Mouse (Mus musculus) gonadal fat pad, adult 2 months (tissue): Measurements from ENCODE around the gene Olfr1446. TPM values are rescaled to one million over a fixed set of nuclear protein-coding genes. Genes with fewer than 3 reads are reported as not detected.

Source experiments
- DNase-seq: peaks from one replicate; pipeline ENCODE4 v3.0.0-alpha.2; 2012; ENCODE audit warnings: low read depth
- polyA plus RNA-seq: library from polyadenylated mRNA; depleted of rRNA; stranded (reverse); fragments of >200 nt; gene quantifications from 2 replicates; pipeline ENCODE4 v1.2.3, GENCODE M21; 2012; rRNA removed

Gene Olfr1446
- polyA plus RNA-seq, result not detected in 2 replicates

- DNase-seq, result no peak
Observed at GRCm38 (mm10) chr19:12893424-12893823, at the start of gene Olfr1446. Gene Olfr1446, minus strand, starts transcription at chr19:12893524.

DNA sequence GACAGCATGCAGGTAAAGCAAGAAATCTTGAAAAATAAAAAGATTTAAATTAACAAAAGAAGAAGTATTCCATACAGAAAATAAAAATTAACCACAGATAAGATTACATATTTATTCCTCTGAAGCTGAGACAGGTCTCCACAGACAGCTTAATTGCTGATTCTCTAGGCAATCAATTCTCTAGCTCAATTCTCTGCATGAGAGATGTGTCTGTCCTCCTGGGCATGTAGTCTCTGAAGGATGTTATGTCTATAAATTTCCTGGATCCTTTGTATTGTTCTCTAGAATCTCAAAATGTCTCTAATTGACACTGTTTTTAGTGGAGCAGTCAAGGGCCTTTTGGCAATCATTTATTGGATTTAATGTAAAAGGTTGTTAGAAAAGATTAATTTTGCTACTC is 37.2 kb upstream of the Olfr1446 start, which contains the start of gene Olfr1449:
Olfr1449 (plus strand) TSS at position 301 of the 400 bp plus-strand sequence.
- no peak for DNase-seq

DNA sequence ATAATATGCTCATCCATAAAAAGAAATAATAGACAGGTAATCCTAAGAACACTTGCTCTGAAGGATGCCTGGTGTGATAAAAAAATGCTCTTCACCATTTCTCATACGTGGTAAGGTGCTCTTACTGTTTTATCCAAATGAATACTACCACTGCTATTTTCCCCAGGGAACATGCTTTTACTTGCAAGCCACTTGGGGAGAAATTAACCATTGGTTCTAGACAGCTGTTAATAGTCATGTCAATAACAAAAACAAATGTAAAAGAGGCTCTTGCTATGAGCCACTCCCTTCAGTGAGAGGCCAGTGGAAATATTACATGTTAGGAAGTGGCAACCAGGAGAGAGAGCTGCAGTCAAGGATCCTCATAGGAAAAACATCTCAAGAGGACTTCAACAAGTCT is 31.0 kb upstream of the Olfr1446 start, which contains the start of gene Olfr1448:
Olfr1448 (minus strand) TSS at position 101 of the 400 bp plus-strand sequence.
- no peak for DNase-seq

DNA sequence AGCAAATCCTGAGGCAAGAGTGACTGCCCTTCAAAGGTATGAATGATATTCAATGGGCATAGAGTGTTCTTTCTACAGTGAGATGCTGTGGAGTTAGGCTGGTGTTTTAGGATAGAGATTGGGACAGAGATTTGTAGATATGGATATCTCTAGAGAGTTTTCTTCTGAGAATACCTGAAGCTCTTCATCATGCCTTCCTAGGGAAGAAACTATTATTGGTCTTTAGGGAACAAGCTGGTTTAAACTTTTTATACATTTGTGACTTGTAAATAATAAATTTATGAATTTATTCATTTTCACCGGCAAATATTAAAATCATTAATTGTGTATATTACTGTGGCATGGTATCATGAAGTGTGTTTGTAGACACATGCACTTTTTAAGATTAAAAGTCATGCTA is 10.3 kb upstream of the Olfr1446 start, which contains the start of gene Olfr1447:
Olfr1447 (minus strand) TSS at position 101 of the 400 bp plus-strand sequence.
- no peak for DNase-seq

- no peak for DNase-seq
Observed at GRCm38 (mm10) chr19:12883555-12883954, 9.8 kb downstream of the Olfr1446 start, which contains the start of gene Olfr1445. Gene Olfr1445, plus strand, starts transcription at chr19:12883855.

DNA sequence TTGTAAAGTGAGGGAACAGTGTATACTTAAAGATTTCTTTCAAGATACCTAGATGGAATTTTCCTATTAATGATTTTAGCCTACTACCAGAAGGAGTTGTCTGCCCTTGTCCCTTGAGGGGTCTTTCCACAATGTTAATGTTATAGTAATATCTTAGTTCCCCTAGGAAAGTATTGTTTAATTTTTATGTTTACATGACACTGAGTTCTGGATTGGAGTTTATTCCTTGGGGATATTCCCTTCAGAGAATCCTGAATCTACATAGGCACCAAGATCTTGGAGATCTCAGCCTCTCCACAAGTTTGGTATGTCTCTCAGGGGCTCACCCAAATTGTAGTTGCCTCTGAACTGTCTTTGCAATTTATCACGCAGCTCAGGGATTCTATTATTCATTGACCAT is 36.3 kb downstream of the Olfr1446 start, which contains the start of gene Olfr1444:
Olfr1444 (plus strand) TSS at position 301 of the 400 bp plus-strand sequence.
- DNase-seq, result no peak

DNA sequence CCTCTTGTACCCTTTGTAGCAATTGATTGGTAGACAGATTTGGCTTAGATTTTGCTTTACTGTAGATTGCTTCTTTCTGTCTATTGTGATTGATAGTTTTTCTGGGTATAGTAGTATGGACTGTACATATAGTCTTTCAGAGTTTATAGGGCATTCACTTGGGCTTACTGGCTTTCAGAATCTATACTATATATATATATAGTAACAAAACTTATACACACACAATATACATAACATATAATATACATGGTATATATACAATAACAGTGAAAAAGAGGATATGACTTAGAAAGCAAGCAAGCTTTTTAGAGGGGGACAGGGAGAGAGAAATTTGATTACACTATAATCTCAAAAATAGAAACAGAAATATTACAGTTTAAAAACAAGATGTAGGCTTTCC is 46.9 kb downstream of the Olfr1446 start, which contains the start of gene Gm5244:
Gm5244 (plus strand) TSS at position 301 of the 400 bp plus-strand sequence.
- no peak for DNase-seq

- DNase-seq, result no peak
Observed at GRCm38 (mm10) chr19:12838507-12838906, 54.8 kb downstream of the Olfr1446 start.

Other genes with a start within 250 kb of the Olfr1446 start
- 0.09 TPM in 1 of 2 replicates, not detected in the other for gene Olfr1442, start 223.1 kb downstream of the Olfr1446 start, polyA plus RNA-seq
- not detected in 2 replicates for gene Olfr1443, start 215.4 kb downstream of the Olfr1446 start, polyA plus RNA-seq
- 0.72 and 1.3 TPM in 2 replicates for gene Keg1, start 197.7 kb downstream of the Olfr1446 start, polyA plus RNA-seq
- 0.57 and 1.2 TPM in 2 replicates for gene Cntf, start 127.9 kb downstream of the Olfr1446 start, polyA plus RNA-seq
- gene Zfp91, start 97.4 kb downstream of the Olfr1446 start, polyA plus RNA-seq, result 21.8 and 24.6 TPM in 2 replicates
- gene Lpxn, start 97.3 kb downstream of the Olfr1446 start, polyA plus RNA-seq, result 6.1 and 8.2 TPM in 2 replicates
- not detected in 2 replicates for gene Gm5244, start 46.8 kb downstream of the Olfr1446 start, polyA plus RNA-seq
- gene Olfr1444, start 36.2 kb downstream of the Olfr1446 start, polyA plus RNA-seq, result not detected in 2 replicates
- not detected in 2 replicates for gene Olfr1445, start 9.7 kb downstream of the Olfr1446 start, polyA plus RNA-seq
- not detected in 2 replicates for gene Olfr1447, start 10.2 kb upstream of the Olfr1446 start, polyA plus RNA-seq
- gene Olfr1448, start 30.9 kb upstream of the Olfr1446 start, polyA plus RNA-seq, result not detected in 2 replicates
- gene Olfr1449, start 37.3 kb upstream of the Olfr1446 start, polyA plus RNA-seq, result not detected in 2 replicates
- gene Olfr1450, start 56.7 kb upstream of the Olfr1446 start, polyA plus RNA-seq, result not detected in 2 replicates
- not detected in 2 replicates for gene Olfr1451, start 101.5 kb upstream of the Olfr1446 start, polyA plus RNA-seq
- gene Olfr1453, start 134.8 kb upstream of the Olfr1446 start, polyA plus RNA-seq, result not detected in 2 replicates
- gene Olfr1454, start 167.1 kb upstream of the Olfr1446 start, polyA plus RNA-seq, result not detected in 2 replicates
- gene Olfr1457, start 204.4 kb upstream of the Olfr1446 start, polyA plus RNA-seq, result not detected in 2 replicates
- not detected in 2 replicates for gene Olfr1458, start 213.3 kb upstream of the Olfr1446 start, polyA plus RNA-seq